Mouse (Mus musculus) brain, embryonic 14.5 days (tissue): ENCODE results near the gene Ndufaf2. TPM values are rescaled to one million over a fixed set of nuclear protein-coding genes. Genes with fewer than 3 reads are reported as not detected.

ENCODE experiments used
- DNase-seq: peaks from one replicate; pipeline ENCODE4 v3.0.0-alpha.2; 2011; ENCODE audit warnings: low read depth
- CTCF ChIP-seq: fragments of 200-500 bp; IDR thresholded peaks from 2 replicates; pipeline ENCODE4 v1.5.1; 2012; ENCODE audit warnings: inconsistent platforms, mild to moderate bottlenecking, moderate library complexity, borderline replicate concordance; ENCODE audit not compliant: insufficient read depth, insufficient read length; ENCODE audit errors: extremely low read depth
- POLR2A ChIP-seq: fragments of 200-500 bp; IDR thresholded peaks from 2 replicates; pipeline ENCODE4 v1.6.1; 2012; ENCODE audit warnings: mild to moderate bottlenecking, inconsistent platforms, borderline replicate concordance; ENCODE audit not compliant: poor library complexity, insufficient read depth, insufficient read length, severe bottlenecking; ENCODE audit errors: extremely low read depth
- polyA plus RNA-seq: library from polyadenylated mRNA; depleted of rRNA; stranded (reverse); fragments of >200 nt; gene quantifications from 2 replicates; pipeline ENCODE4 v1.2.3, GENCODE M21; 2012; rRNA removed

Gene Ndufaf2
- polyA plus RNA-seq = 32.4 and 36.5 TPM in 2 replicates

GRCm38 (mm10) chr13:108158465-108159240 lies at the start of gene Ndufaf2, which contains the start of gene Ercc8:
TSS of gene Ndufaf2 (minus strand) at chr13:108158623.
TSS of gene Ercc8 (plus strand) at chr13:108158731.
- DNase-seq = peak; percentile 98
- TF ChIP-seq POLR2A = 0 out of 2 replicates have a peak, but pooled peaks have one; percentile 39
- TF ChIP-seq CTCF = no peak

DNA sequence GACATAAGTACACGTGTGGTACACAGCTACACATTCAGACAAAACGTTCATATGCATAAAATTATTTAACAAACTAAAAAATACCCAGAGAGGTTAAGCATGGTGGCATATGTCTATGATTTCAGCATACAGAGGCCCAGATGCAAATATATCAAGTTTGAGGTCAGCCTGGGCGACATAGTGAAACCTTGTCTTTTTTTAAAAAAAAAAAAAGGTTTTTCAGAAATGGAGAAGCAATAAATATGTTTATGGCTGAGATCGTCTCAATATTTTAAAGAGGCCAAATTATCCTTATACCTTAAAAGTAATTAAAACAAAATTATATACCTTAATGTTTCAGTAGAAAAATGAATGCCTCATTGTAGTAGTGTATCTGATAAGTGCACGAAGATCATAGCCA lies 49.7 kb upstream of the Ndufaf2 start:
- no peak for TF ChIP-seq CTCF
- no peak for TF ChIP-seq POLR2A
- DNase-seq = no peak

DNA sequence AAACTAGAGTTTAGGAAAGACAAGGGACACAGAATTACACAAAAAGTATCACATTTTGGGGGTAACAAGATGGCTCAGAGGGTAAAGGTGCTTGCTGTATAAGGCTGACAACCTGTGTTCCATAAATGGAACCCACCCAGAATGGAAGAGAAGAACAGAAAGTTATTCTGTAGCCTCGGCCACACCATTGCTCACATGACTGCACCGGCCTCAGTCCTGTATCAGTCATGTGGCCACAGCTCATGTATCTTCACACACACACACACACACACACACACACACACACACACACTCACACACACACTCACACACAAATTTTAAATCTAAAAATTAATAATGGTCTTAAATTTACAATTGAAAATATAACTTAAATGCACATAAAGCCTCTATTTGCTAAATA lies 49.0 kb upstream of the Ndufaf2 start:
- TF ChIP-seq POLR2A = no peak
- no peak for TF ChIP-seq CTCF
- DNase-seq = no peak

DNA sequence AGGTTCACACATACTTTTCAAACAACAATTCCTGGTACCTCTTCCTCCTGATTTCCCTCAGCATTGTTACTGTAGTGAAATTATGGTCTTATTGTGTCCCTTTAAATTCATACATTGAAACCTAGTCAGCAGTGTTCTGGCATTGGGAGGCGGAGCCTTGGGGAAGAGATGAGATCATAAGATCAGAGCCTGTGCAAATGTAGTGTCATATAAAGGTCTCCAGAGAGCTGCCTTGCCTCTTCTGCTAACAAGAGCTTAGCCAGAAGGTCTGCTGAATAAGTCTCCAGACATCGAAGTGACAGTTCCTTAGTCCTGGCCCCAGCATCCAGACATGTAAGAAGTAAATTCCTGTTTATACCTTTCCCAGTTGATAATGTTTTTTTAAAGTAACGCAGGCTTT lies 46.4 kb upstream of the Ndufaf2 start:
- TF ChIP-seq CTCF (no peak), POLR2A (no peak)
- DNase-seq = no peak

DNA sequence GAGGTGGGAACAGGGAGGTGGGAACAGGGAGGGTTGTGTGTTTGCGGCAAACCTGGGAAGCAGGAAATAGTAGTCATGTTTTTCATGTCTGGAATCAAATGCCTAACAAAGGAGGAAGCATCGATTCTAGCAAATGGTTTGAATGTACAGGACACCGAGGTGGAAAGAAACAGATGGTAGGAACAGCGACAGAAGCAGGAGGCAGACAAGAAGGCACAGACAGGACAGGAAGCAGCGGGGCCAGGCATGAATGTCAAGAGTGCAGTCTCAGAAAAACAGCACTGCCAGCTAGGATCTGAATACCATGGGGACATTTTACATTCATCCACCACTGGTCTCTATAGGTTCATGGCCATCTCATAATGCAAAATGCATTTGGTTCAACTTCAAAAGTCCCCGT lies 37.1 kb upstream of the Ndufaf2 start:
- no peak for TF ChIP-seq POLR2A
- TF ChIP-seq CTCF = no peak
- DNase-seq = no peak

DNA sequence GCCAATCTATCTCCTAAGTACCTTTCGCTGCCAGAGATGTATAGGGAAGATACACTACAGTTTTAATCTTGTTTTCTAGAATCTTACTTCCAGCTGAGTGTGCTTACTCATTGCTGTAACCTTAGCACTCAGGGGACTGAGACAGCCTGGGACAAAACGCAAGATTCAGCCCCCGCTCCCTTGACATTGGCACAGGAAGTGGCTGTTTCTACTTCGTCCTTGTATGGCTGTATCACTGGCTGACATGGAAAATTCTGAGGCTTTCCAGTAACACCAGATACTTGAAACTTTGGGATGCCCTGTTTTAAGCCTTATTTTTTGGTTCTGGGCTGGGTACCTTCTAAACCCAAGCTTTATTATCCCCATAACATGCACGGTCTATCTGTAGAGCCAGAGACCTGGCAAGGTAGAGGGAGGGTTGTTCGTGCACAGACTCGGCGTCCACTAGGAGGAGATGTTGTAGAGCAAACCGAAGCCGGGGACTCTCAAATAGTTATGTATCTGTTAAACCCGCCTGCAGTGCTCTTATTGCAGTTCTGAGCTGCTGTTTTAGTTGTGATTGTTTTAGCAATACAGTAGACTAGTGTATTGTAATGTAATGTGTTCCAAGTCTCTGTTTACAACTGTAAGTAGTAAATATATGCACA lies 32.8 kb upstream of the Ndufaf2 start:
- TF ChIP-seq POLR2A = no peak
- TF ChIP-seq CTCF = peak; percentile 79

GRCm38 (mm10) chr13:108187994-108188393 lies 29.6 kb upstream of the Ndufaf2 start:
- no peak for TF ChIP-seq CTCF
- no peak for TF ChIP-seq POLR2A
- DNase-seq = no peak

More for the DNA sequence above, 32.8 kb upstream of the Ndufaf2 start:
- DNase-seq = peak; percentile 80

GRCm38 (mm10) chr13:108185530-108185929 lies 27.1 kb upstream of the Ndufaf2 start:
- DNase-seq = no peak
- TF ChIP-seq CTCF (no peak), POLR2A (no peak)

DNA sequence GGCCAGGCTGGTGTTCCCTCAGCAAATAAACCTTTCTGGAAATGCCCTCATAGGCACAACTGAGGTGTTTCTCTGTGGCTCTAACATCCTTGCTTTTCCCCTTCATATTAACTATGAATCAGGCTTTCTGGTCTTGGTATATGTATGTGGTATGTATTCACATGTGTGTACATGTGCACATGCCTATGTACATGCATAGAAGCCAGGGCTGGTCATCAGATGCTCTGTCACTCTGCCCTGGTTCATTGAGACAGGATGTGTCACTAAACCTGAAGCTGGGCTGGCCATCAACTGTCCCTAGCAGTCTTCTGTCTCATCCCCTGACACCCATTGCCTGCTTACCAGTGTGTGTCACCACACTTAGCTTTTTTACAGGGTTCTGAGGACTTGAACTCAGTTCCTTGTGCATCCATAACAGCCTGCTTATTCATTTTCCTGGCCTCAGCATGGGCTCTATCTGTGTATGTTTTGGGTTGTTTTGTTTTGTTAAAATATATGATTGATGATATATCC lies 26.4 kb upstream of the Ndufaf2 start:
- TF ChIP-seq POLR2A = no peak
- TF ChIP-seq CTCF = no peak
- DNase-seq = no peak

- no peak for DNase-seq
- no peak for TF ChIP-seq CTCF
Observed at GRCm38 (mm10) chr13:108180821-108181220, 22.4 kb upstream of the Ndufaf2 start.

DNA sequence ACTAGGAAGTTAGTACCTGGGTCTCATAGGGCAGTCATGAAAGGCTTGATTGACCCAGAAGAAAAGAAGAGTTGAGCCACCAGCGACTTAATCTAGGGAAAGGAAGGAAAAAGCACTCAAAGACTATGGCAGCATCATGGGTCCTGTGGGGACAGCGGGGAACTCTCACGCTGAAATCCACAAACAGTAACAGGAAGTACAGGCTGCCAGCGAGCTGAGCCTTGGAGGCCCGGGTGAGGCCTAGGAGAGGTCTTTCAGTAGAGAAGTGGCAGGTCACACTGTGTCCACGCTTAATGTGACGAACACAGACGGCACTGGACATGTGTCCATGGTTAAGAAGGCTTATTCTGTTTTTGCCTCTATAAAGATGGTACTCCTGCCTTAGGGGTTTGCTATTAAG lies 21.2 kb upstream of the Ndufaf2 start:
- no peak for DNase-seq
- TF ChIP-seq CTCF (no peak), POLR2A (no peak)
